Mouse (Mus musculus): ENCODE results near the gene Gbp3.
"Not testable (repeated sequence)": the region's sequence is repeated elsewhere in the genome, so short reads cannot be mapped to it uniquely, and the experiment has no call there.

Gene Gbp3

GRCm38 (mm10) chr3:142559632-142560228 lies at the start of gene Gbp3:
Gene Gbp3, plus strand, starts transcription at chr3:142560026.
- no peak for DNase-seq (ENCODE audit: extremely low spot score, low read depth, low spot score)

GRCm38 (mm10) chr3:142528116-142528515 lies 31.7 kb upstream of the Gbp3 start:
- no peak for DNase-seq (ENCODE audit: extremely low spot score, low read depth, low spot score)

GRCm38 (mm10) chr3:142529597-142529996 lies 30.2 kb upstream of the Gbp3 start:
- no peak for DNase-seq (ENCODE audit: extremely low spot score, low read depth, low spot score)

- peak; percentile 20 for DNase-seq (ENCODE audit: extremely low spot score, low read depth, low spot score)
These were observed 29.5 kb upstream of the Gbp3 start, which contains the start of gene Gbp7 for GRCm38 (mm10) chr3:142530087-142530953. Gene Gbp7, plus strand, starts transcription at chr3:142530342.

DNA sequence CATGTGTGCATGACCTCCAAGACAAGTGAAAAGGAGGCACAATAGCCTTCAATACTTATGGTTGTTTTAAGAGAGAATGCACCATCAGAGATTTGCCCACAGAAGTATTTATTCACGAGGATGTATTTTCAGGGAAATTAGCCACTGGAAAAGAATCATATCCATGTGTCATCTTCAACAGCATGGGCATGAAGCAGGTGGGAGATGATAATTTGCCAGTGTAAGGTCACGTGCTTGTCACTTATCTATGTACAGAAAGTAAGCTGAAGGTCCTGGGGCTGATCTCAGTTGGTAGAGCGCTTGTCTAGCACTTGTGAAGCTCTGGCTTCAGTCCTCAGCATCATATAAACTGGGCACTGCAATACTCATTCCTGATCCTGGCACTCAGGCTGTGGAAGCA lies 28.2 kb upstream of the Gbp3 start:
- no peak for DNase-seq (ENCODE audit: extremely low spot score, low read depth, low spot score)

- no peak for DNase-seq (ENCODE audit: extremely low spot score, low read depth, low spot score)
These were observed 26.6 kb upstream of the Gbp3 start for GRCm38 (mm10) chr3:142533185-142533584.

DNA sequence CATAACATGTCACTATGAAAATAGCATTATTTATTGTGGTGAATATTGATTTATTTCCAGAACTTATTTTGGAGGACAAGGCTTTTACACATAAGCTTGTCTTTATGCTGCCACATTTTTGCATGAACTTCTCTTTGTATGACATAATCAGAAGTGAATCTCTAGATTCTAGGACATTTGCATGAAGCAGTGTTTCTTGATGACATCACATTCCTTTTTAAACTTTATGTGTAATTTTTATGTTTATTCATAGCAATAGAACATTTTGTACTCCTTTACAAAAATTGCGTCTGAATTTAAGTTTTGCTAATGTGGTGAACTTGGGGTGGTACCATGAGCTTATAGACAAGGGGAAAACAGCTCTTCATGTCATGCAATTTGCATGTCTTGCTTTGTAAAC lies 24.2 kb upstream of the Gbp3 start:
- DNase-seq (ENCODE audit: extremely low spot score, low read depth, low spot score), result no peak

DNA sequence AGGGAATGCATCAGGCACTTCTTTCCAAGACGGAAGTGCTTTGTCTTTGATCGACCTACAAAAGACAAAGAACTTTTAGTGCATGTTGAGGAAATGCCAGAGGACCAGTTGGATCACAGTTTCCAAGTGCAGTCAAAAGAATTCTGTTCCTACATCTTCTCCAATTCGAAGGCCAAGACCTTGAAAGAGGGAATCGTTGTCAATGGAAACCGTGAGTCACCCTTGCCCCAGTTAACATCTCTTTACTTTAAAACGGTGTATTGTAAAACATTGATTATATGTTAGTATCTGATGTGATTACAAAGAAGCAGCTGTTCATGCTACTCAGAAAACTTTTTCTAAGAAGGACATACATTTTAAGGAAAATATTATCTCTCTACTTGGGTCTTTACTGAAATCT lies 18.4 kb upstream of the Gbp3 start:
- DNase-seq (ENCODE audit: extremely low spot score, low read depth, low spot score), result no peak

GRCm38 (mm10) chr3:142542776-142543175 lies 17.1 kb upstream of the Gbp3 start:
- DNase-seq (ENCODE audit: extremely low spot score, low read depth, low spot score), result not testable (repeated sequence)

DNA sequence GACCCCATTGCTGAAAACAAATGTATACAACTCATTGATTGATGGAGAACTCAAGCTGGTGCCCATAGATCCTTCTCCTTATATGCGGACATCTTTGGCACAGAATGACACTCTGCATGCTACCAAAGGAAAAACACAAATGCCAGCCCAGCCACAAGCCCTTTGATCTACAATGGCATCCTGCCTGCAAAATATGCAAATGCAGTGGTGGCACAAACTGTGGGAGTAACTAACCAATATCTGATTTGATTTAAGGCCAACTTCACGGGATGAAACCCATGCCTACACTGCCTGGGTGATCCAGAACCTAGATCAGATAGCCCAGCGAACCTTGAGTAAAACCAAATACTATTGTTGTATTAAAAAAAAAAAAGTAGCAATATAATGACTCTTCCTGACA lies 13.1 kb upstream of the Gbp3 start:
- DNase-seq (ENCODE audit: extremely low spot score, low read depth, low spot score), result no peak

DNA sequence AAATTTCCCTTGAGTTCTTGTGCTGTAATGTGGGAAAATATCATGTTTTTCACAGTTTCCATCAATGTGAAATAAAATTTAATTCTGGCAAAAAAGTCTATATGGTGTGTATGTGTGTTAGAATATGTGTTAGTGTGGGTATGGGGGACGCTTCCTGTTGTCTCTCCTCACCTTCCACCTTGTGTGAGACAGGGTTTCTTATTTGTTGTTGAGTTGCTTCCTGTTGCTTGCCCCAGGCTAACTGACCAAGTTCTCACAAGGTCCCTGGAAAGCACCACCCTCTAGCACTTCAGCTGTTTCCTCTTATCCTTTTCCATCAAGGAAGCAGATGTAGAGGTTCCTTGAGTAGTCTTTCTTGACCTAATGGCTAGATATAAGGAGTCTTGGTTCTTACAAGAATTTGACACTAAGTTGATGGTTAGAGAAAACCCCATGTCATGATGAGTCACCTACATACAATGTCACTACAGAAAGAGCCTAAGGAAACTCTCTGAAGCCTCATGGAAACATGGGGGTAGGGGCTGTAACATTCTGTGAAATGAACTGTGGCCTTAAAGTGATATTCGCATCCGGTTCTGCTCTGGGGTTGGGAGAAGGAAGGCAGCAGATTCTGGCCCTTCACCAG lies 9.7 kb upstream of the Gbp3 start:
- DNase-seq (ENCODE audit: extremely low spot score, low read depth, low spot score), result no peak

DNA sequence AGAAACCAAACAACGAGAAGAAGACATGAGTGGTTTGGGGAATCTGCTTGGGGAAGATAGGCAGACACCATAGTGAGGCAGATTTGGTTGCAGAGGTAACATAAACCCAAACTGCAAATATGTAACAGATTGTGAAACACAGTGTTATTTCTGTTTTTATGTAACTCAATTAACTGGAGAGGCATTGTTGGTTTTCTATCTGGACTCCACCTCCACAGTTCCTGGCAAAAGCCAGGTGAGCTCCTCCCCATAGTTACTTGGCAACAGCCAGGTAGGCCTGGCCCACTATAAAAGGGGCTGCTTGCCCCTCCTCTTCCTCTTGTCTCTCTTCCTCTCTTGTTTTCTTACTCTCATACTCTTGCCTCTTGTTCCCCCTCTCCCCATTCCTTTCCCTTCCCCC lies 5.2 kb upstream of the Gbp3 start:
- no peak for DNase-seq (ENCODE audit: extremely low spot score, low read depth, low spot score)

DNA sequence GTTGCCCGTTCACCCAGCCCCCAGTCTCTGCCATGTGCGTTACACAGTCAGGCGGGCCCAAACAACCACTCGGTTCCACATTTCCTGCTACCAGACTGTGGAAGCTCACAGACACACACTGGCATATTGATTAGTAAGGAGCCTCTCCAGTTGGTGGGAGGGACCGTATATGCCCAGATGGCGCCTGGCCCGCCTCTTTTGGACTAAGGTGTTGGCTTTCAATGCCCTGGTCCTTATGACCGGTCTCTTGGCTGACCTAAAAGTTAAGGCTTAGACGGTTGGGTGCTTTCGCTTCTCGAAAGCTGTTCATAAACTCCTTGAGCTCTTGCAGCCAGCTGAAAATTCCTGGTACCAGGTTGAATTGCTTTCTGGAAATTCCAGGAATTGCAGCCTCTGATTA lies 4.2 kb upstream of the Gbp3 start:
- no peak for DNase-seq (ENCODE audit: extremely low spot score, low read depth, low spot score)

DNA sequence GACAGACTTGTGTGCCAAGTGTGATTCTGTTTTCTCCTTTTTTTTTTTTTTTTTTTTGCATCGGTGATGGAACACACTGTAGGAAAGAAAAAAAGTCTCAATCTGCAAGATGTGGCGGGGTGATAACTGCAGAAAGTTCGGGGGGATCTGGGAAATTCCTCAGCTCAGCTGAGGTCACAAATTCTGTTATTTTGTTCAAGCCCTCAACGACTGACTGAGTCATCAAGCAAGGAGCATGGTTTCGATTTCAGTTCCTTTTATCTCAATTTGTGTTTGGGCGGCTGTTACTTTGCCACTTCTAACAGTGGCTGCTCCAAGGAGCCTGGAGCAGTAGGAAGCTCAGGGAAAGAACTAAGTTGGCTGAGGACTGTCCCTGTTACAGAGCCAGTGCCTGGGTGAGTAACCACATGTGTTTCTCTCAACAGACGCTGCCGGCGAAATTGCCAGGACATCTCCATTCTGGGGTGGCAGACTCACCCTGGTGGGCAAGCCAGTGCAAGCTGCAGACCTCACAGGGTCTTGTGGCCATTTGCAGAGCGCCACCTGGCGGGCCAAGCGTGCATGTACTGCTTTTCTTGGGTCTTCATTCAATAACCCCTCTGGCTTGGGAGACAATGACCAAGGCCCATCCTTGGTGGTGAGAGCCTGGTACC lies 596 bp downstream of the Gbp3 start:
- peak; percentile 60 for DNase-seq (ENCODE audit: extremely low spot score, low read depth, low spot score)

DNA sequence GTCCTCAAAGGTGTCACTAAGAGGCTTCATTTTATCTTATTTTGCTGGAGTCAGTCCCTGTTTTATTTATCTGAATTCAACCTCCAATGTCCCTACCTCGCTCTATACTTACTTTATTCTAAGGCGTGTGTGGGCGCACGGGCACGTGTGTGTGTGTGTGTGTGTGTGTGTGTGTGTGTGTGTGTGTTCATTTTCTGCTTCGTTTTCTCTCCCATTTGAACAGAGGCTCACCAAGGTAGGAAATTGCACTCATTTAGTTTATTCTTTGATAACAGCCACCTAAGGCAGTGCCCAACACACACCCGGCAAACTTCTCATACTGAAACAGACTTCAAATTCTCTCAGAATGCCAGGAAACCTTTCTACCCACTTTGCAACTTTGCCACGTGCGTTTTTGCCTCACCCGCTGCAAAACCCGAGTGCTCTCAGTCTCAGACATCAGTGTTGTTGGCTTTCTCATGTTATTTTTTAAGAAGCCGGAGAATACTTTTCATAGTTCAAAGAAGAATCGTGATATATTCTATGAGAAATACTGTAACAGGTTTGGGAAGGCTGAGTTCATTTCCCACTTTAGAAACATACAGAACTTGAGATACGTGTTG lies 1.3 kb downstream of the Gbp3 start:
- DNase-seq (ENCODE audit: extremely low spot score, low read depth, low spot score), result no peak

- no peak for DNase-seq (ENCODE audit: extremely low spot score, low read depth, low spot score)
These were observed 1.8 kb downstream of the Gbp3 start for GRCm38 (mm10) chr3:142561666-142562065.

GRCm38 (mm10) chr3:142567490-142567889 lies 7.7 kb downstream of the Gbp3 start:
- DNase-seq (ENCODE audit: extremely low spot score, low read depth, low spot score), result not testable (repeated sequence)

DNA sequence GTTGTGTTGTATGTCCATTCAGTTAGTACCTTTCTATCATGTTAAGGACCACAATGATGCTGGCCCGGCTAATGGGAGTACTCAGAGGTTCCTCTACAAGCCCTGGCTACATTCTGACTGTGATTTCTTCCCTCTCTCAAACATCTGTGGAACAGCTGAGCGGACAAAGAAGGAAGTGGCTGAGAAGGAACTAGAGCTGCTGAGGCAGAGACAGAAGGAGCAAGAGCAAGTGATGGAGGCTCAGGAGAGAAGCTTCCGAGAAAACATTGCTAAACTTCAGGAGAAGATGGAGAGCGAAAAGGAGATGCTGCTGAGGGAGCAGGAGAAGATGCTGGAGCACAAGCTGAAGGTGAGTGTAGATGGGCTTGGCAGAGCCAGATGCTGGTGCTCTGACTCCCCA lies 10.9 kb downstream of the Gbp3 start:
- no peak for DNase-seq (ENCODE audit: extremely low spot score, low read depth, low spot score)

DNA sequence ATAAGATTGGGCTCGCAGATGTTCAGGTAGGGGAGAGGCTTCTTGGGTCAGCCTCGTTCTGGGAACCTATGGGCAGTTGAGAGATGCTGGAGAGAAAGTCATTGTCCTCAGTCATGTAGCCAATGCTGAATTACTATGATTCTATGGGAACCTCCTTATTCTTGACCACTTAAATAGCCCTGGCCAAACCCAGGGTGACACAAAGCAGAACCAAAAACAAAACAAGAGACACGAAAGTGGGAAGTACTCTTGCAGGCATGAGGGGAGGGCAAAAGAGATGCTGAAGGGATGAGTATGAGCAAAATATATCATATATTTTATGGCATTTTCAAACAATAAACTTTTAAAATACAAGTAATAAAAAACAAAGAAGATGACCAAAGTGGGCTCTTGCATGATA lies 17.3 kb downstream of the Gbp3 start:
- no peak for DNase-seq (ENCODE audit: extremely low spot score, low read depth, low spot score)

DNA sequence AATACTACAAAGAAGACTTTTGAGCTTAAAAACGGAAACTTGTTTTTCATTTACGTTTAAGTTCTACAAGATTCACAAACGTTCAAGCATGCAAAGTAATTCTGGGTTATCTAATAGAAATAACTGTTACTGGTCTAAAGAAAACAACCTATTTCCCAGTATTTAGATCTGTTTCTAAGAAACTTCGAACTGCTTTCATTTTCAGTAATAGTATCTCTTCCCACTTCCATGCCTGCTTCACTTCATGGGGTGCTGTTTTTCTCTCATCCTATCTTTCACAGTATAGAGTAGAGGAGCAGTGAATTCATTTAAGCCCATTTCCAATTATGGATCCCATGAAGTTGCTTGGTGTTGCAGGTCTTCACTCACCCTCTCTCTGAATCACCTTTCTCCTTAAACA lies 18.5 kb downstream of the Gbp3 start:
- no peak for DNase-seq (ENCODE audit: extremely low spot score, low read depth, low spot score)

DNA sequence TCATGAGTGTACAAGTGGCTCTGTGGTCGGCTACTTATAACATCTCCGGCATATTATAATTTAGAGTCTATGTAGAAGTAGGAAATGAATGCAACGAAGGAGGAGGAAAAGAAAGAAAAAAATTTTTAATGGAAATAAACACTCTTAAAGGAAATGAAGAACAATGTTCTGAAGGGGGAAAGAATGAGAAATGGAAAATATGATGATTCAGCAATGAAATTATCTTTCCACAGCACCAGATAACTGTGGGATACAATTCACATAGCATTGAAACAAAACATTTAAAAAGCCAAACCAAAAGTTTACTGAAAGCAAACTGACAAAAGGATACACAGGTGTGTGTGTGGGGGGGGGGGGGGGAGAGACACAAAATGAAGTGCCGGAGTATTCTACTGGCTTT lies 23.2 kb downstream of the Gbp3 start:
- no peak for DNase-seq (ENCODE audit: extremely low spot score, low read depth, low spot score)
